Mouse (Mus musculus): ENCODE data around the gene Wdr82. TPM values are rescaled to one million over a fixed set of nuclear protein-coding genes. Genes with fewer than 3 reads are reported as not detected.
A peak's percentile ranks its signal among the peaks of the same experiment; 100 is the strongest.

Gene Wdr82
- polyA plus RNA-seq, 1 experiment from 2014 or later, result 40.2 TPM

- peak overlapping the region; percentile 75 for H3K4me2 ChIP-seq (replicated peaks)
- WGBS, result 58% methylated on average over 24 of the region's 24 CpGs
- DNase-seq (ENCODE audit: low spot score), result no peak
- peak overlapping the region; percentile 33 for H3K4me3 ChIP-seq (replicated peaks; ENCODE audit: low read length)
- peak; percentile 17; the same call in 1 of the 2 replicates for ATAC-seq (ENCODE audit: low FRiP score)
- H3K27ac ChIP-seq, result no peak overlapping the region
- no peaks in the 10 kb centered on the region for H3K9me3 ChIP-seq (ENCODE audit: control insufficient read depth, low read length)
- H3K27me3 ChIP-seq (ENCODE audit: control insufficient read depth, insufficient read depth, low read length), result peaks cover 5% of the 10 kb centered on the region; the same call in 1 of the 2 replicates
- no peaks in the 10 kb centered on the region for H3K36me3 ChIP-seq (replicated peaks; ENCODE audit: control insufficient read depth, insufficient read depth)
- 0 out of 2 replicates have a peak, but pooled peaks cover 7% of the 10 kb centered on the region for H3K4me1 ChIP-seq (replicated peaks; ENCODE audit: control insufficient read depth, insufficient read depth, low read length)
- H3K9ac ChIP-seq, result peak overlapping the region; percentile 63
Measured at GRCm38 (mm10) chr9:106225469-106226150, 54.9 kb downstream of the Wdr82 start.

GRCm38 (mm10) chr9:106226151-106226682 lies 55.5 kb downstream of the Wdr82 start:
- Histone ChIP-seq H3K27ac (no peak overlapping the region; the same call in 1 of the 2 replicates), H3K9ac (peak overlapping the region; percentile 63), H3K4me3 (replicated peaks; ENCODE audit: low read length) (peak overlapping the region; percentile 33), H3K27me3 (ENCODE audit: control insufficient read depth, insufficient read depth, low read length) (peaks cover 5% of the 10 kb centered on the region; the same call in 1 of the 2 replicates), H3K4me1 (replicated peaks; ENCODE audit: control insufficient read depth, insufficient read depth, low read length) (0 out of 2 replicates have a peak, but pooled peaks cover 7% of the 10 kb centered on the region), H3K9me3 (ENCODE audit: control insufficient read depth, low read length) (no peaks in the 10 kb centered on the region), H3K36me3 (replicated peaks; ENCODE audit: control insufficient read depth, insufficient read depth) (no peaks in the 10 kb centered on the region), H3K4me2 (replicated peaks) (peak overlapping the region; percentile 75)
- WGBS, result 6% methylated on average over 34 of the region's 34 CpGs
- DNase-seq (ENCODE audit: low spot score) (peak; percentile 53), ATAC-seq (ENCODE audit: low FRiP score) (peak; percentile 72)

- ATAC-seq (ENCODE audit: low FRiP score) (no peak), DNase-seq (ENCODE audit: low spot score) (no peak)
- Histone ChIP-seq H3K36me3 (replicated peaks; ENCODE audit: control insufficient read depth, insufficient read depth) (peaks cover 8% of the 10 kb centered on the region), H3K27ac (no peak overlapping the region), H3K4me2 (replicated peaks) (no peak overlapping the region), H3K4me1 (replicated peaks; ENCODE audit: control insufficient read depth, insufficient read depth, low read length) (0 out of 2 replicates have a peak, but pooled peaks cover 7% of the 10 kb centered on the region), H3K9ac (no peak overlapping the region), H3K9me3 (ENCODE audit: control insufficient read depth, low read length) (no peaks in the 10 kb centered on the region), H3K4me3 (replicated peaks; ENCODE audit: low read length) (no peak overlapping the region), H3K27me3 (ENCODE audit: control insufficient read depth, insufficient read depth, low read length) (peaks cover 5% of the 10 kb centered on the region; the same call in 1 of the 2 replicates)
- WGBS, result 75% methylated on average over 8 of the region's 8 CpGs
Measured at GRCm38 (mm10) chr9:106227790-106228429, 57.2 kb downstream of the Wdr82 start.

- 87% methylated on average over 8 of the region's 9 CpGs for WGBS
- H3K27ac ChIP-seq, result no peak overlapping the region
- DNase-seq (ENCODE audit: low spot score), result no peak
- H3K4me2 ChIP-seq (replicated peaks), result no peak overlapping the region
- H3K9ac ChIP-seq, result no peak overlapping the region
- no peak for ATAC-seq (ENCODE audit: low FRiP score)
- no peak overlapping the region for H3K4me3 ChIP-seq (replicated peaks; ENCODE audit: low read length)
- H3K4me1 ChIP-seq (replicated peaks; ENCODE audit: control insufficient read depth, insufficient read depth, low read length), result 0 out of 2 replicates have a peak, but pooled peaks cover 7% of the 10 kb centered on the region
- H3K9me3 ChIP-seq (ENCODE audit: control insufficient read depth, low read length), result no peaks in the 10 kb centered on the region
- H3K27me3 ChIP-seq (ENCODE audit: control insufficient read depth, insufficient read depth, low read length), result peaks cover 5% of the 10 kb centered on the region; the same call in 1 of the 2 replicates
- H3K36me3 ChIP-seq (replicated peaks; ENCODE audit: control insufficient read depth, insufficient read depth), result peaks cover 31% of the 10 kb centered on the region
Measured at GRCm38 (mm10) chr9:106230051-106230733, 59.5 kb downstream of the Wdr82 start.

- Histone ChIP-seq H3K36me3 (replicated peaks; ENCODE audit: control insufficient read depth, insufficient read depth) (peaks cover 36% of the 10 kb centered on the region), H3K9ac (no peak overlapping the region), H3K9me3 (ENCODE audit: control insufficient read depth, low read length) (no peaks in the 10 kb centered on the region), H3K27me3 (ENCODE audit: control insufficient read depth, insufficient read depth, low read length) (peaks cover 1% of the 10 kb centered on the region; the same call in 1 of the 2 replicates), H3K4me1 (replicated peaks; ENCODE audit: control insufficient read depth, insufficient read depth, low read length) (0 out of 2 replicates have a peak, but pooled peaks cover 6% of the 10 kb centered on the region), H3K4me3 (replicated peaks; ENCODE audit: low read length) (no peak overlapping the region), H3K27ac (no peak overlapping the region), H3K4me2 (replicated peaks) (no peak overlapping the region)
- no peak for ATAC-seq (ENCODE audit: low FRiP score)
- WGBS, result 57% methylated on average over 3 of the region's 3 CpGs
- DNase-seq (ENCODE audit: low spot score), result no peak
Measured at GRCm38 (mm10) chr9:106230734-106231106, 60.0 kb downstream of the Wdr82 start.

GRCm38 (mm10) chr9:106231220-106231619 lies 60.5 kb downstream of the Wdr82 start:
- H3K4me2 ChIP-seq (replicated peaks), result no peak overlapping the region
- DNase-seq (ENCODE audit: low spot score) (no peak), ATAC-seq (ENCODE audit: low FRiP score) (no peak)
- H3K27ac ChIP-seq, result no peak overlapping the region
- H3K27me3 ChIP-seq (ENCODE audit: control insufficient read depth, insufficient read depth, low read length), result no peaks in the 10 kb centered on the region
- H3K4me3 ChIP-seq (replicated peaks; ENCODE audit: low read length), result no peak overlapping the region
- 76% methylated on average over 7 of the region's 7 CpGs for WGBS
- H3K9me3 ChIP-seq (ENCODE audit: control insufficient read depth, low read length), result no peaks in the 10 kb centered on the region
- 0 out of 2 replicates have a peak, but pooled peaks cover 3% of the 10 kb centered on the region for H3K4me1 ChIP-seq (replicated peaks; ENCODE audit: control insufficient read depth, insufficient read depth, low read length)
- no peak overlapping the region for H3K9ac ChIP-seq
- H3K36me3 ChIP-seq (replicated peaks; ENCODE audit: control insufficient read depth, insufficient read depth), result peaks cover 41% of the 10 kb centered on the region

GRCm38 (mm10) chr9:106231816-106232215 lies 61.1 kb downstream of the Wdr82 start:
- H3K9ac ChIP-seq, result no peak overlapping the region
- no peak overlapping the region for H3K27ac ChIP-seq
- H3K4me1 ChIP-seq (replicated peaks; ENCODE audit: control insufficient read depth, insufficient read depth, low read length), result no peaks in the 10 kb centered on the region
- H3K4me3 ChIP-seq (replicated peaks; ENCODE audit: low read length), result no peak overlapping the region
- ATAC-seq (ENCODE audit: low FRiP score), result no peak
- peaks cover 47% of the 10 kb centered on the region for H3K36me3 ChIP-seq (replicated peaks; ENCODE audit: control insufficient read depth, insufficient read depth)
- WGBS, result 78% methylated on average over 4 of the region's 4 CpGs
- H3K27me3 ChIP-seq (ENCODE audit: control insufficient read depth, insufficient read depth, low read length), result no peaks in the 10 kb centered on the region
- DNase-seq (ENCODE audit: low spot score), result no peak
- H3K4me2 ChIP-seq (replicated peaks), result no peak overlapping the region
- H3K9me3 ChIP-seq (ENCODE audit: control insufficient read depth, low read length), result no peaks in the 10 kb centered on the region

- H3K4me1 ChIP-seq (replicated peaks; ENCODE audit: control insufficient read depth, insufficient read depth, low read length), result no peaks in the 10 kb centered on the region
- no peak overlapping the region for H3K27ac ChIP-seq
- no peak overlapping the region for H3K4me3 ChIP-seq (replicated peaks; ENCODE audit: low read length)
- ATAC-seq (ENCODE audit: low FRiP score) (no peak), DNase-seq (ENCODE audit: low spot score) (no peak)
- H3K27me3 ChIP-seq (ENCODE audit: control insufficient read depth, insufficient read depth, low read length), result no peaks in the 10 kb centered on the region
- H3K9ac ChIP-seq, result no peak overlapping the region
- WGBS, result 96% methylated on average over 3 of the region's 3 CpGs
- H3K36me3 ChIP-seq (replicated peaks; ENCODE audit: control insufficient read depth, insufficient read depth), result peaks cover 58% of the 10 kb centered on the region
- no peaks in the 10 kb centered on the region for H3K9me3 ChIP-seq (ENCODE audit: control insufficient read depth, low read length)
- no peak overlapping the region for H3K4me2 ChIP-seq (replicated peaks)
Measured at GRCm38 (mm10) chr9:106232956-106233355, 62.2 kb downstream of the Wdr82 start.

- peaks cover 68% of the 10 kb centered on the region for H3K36me3 ChIP-seq (replicated peaks; ENCODE audit: control insufficient read depth, insufficient read depth)
- no peak for DNase-seq (ENCODE audit: low spot score)
- 85% methylated on average over 6 of the region's 6 CpGs for WGBS
Measured at GRCm38 (mm10) chr9:106233953-106234352, 63.2 kb downstream of the Wdr82 start.

More at GRCm38 (mm10) chr9:106233953-106234352, 63.2 kb downstream of the Wdr82 start:
- Histone ChIP-seq H3K27ac (no peak overlapping the region), H3K9me3 (ENCODE audit: control insufficient read depth, low read length) (no peaks in the 10 kb centered on the region), H3K9ac (no peak overlapping the region), H3K4me3 (replicated peaks; ENCODE audit: low read length) (no peak overlapping the region), H3K4me1 (replicated peaks; ENCODE audit: control insufficient read depth, insufficient read depth, low read length) (no peaks in the 10 kb centered on the region), H3K27me3 (ENCODE audit: control insufficient read depth, insufficient read depth, low read length) (no peaks in the 10 kb centered on the region), H3K4me2 (replicated peaks) (no peak overlapping the region)
- ATAC-seq (ENCODE audit: low FRiP score), result no peak
